Mouse (Mus musculus) layer of hippocampus, adult 6 months (tissue): Measurements from ENCODE around the gene Dcun1d4. TPM values are rescaled to one million over a fixed set of nuclear protein-coding genes. Genes with fewer than 3 reads are reported as not detected.

Source experiments
- long read RNA-seq, 2 experiments: library from polyadenylated mRNA; unstranded; transcript quantifications; one replicate each; pipeline ENCODE4 v2.0.0; 2019 to 2020
- polyA plus RNA-seq: library from polyadenylated mRNA; unstranded; fragments of <200 nt; fragmentation: Nextera tagmentation; gene quantifications from 2 replicates; pipeline ENCODE4 v1.2.3, GENCODE M21; 2021

Gene Dcun1d4
- 33.1 and 34.6 TPM in 2 replicates for polyA plus RNA-seq
- long read RNA-seq, experiment 1, full-length matches to known transcripts: 22 of 54 reads
- long read RNA-seq, experiment 1, partial matches to known transcripts: 23 of 54 reads
- long read RNA-seq, experiment 1, other reads (novel, unspliced or antisense): 9 of 54 reads
- long read RNA-seq, experiment 2, full-length matches to known transcripts: 362 of 431 reads
- long read RNA-seq, experiment 2, partial matches to known transcripts: 25 of 431 reads
- long read RNA-seq, experiment 2, other reads (novel, unspliced or antisense): 44 of 431 reads

GRCm38 (mm10) chr5:73480700-73481099, at the start of gene Dcun1d4:
Gene Dcun1d4, plus strand, starts transcription at chr5:73481000.

Other genes with a start within 250 kb of the Dcun1d4 start
- 12.7 and 16.0 TPM in 2 replicates for gene Fryl, start 224.4 kb upstream of the Dcun1d4 start, polyA plus RNA-seq
- 735 TPM in 2 replicates for gene Ociad1, start 188.2 kb upstream of the Dcun1d4 start, polyA plus RNA-seq
- gene Ociad2, start 140.0 kb upstream of the Dcun1d4 start, polyA plus RNA-seq: 117 and 122 TPM in 2 replicates
- gene Cwh43, start 74.9 kb upstream of the Dcun1d4 start, polyA plus RNA-seq: 0.25 and 0.44 TPM in 2 replicates
- not detected in 2 replicates for gene Lrrc66, start 151.5 kb downstream of the Dcun1d4 start, polyA plus RNA-seq
- gene Sgcb, start 166.8 kb downstream of the Dcun1d4 start, polyA plus RNA-seq: 21.9 and 25.3 TPM in 2 replicates
- 1.8 and 2.9 TPM in 2 replicates for gene Spata18, start 170.4 kb downstream of the Dcun1d4 start, polyA plus RNA-seq